In genomic region chr3:115146244-115146643, GRCm38 (mm10) we compare ENCODE assay signal across 25 mouse cellular contexts.
"Had no signal": no experiment of that assay in that cellular context is flagged by ENCODE, and none has a peak within 500 bp of the region (broad histone marks: within the 10 kb centered on the region; RNA-seq: fewer than 3 reads in every experiment).

No protein-coding gene starts in this region.

- DNase-seq: forebrain, postnatal 0 days; gastrocnemius, postnatal 14 days; gastrocnemius, postnatal 36 days; heart, adult 11 months; heart, adult 2 months; heart, postnatal 14 days; heart, postnatal 36 days; kidney, adult 11 months; kidney, adult 2 months; kidney, adult 9 months; kidney, postnatal 14 days; kidney, postnatal 36 days; layer of hippocampus, adult 9-11 months; layer of hippocampus, postnatal 36 days; left cerebral cortex, postnatal 4 days had no signal

- ATAC-seq: forebrain, postnatal 0 days; hindbrain, postnatal 0 days; intestine, embryonic 16.5 days had no signal

- H3K9me3 ChIP-seq: heart, embryonic 13.5 days; heart, embryonic 15.5 days; hindbrain, embryonic 15.5 days; kidney, embryonic 15.5 days; limb, embryonic 13.5 days; limb, embryonic 15.5 days had no signal

- H3K4me3 ChIP-seq: heart, adult 2 months; heart, embryonic 13.5 days; heart, embryonic 15.5 days; hindbrain, embryonic 15.5 days; kidney, embryonic 15.5 days; limb, embryonic 13.5 days; limb, embryonic 15.5 days had no signal

- H3K4me1 ChIP-seq: heart, embryonic 13.5 days; heart, embryonic 15.5 days; hindbrain, embryonic 15.5 days; kidney, embryonic 15.5 days; limb, embryonic 13.5 days; limb, embryonic 15.5 days had no signal

- H3K9ac ChIP-seq: forebrain, postnatal 0 days; heart, embryonic 13.5 days; heart, embryonic 15.5 days; hindbrain, embryonic 15.5 days; kidney, embryonic 15.5 days; limb, embryonic 13.5 days; limb, embryonic 15.5 days had no signal

- H3K4me2 ChIP-seq: heart, embryonic 11.5 days; heart, embryonic 13.5 days; heart, embryonic 15.5 days; hindbrain, embryonic 15.5 days; kidney, embryonic 15.5 days; limb, embryonic 13.5 days; limb, embryonic 15.5 days had no signal

- H3K27ac ChIP-seq: heart, adult 2 months; heart, embryonic 13.5 days; heart, embryonic 15.5 days; hindbrain, embryonic 15.5 days; hindbrain, postnatal 0 days; kidney, embryonic 15.5 days; kidney, postnatal 0 days; limb, embryonic 13.5 days; limb, embryonic 15.5 days had no signal

- H3K27me3 ChIP-seq: heart, embryonic 13.5 days; heart, embryonic 15.5 days; hindbrain, embryonic 15.5 days; kidney, embryonic 15.5 days; limb, embryonic 13.5 days; limb, embryonic 15.5 days had no signal

- H3K36me3 ChIP-seq: heart, embryonic 13.5 days; heart, embryonic 15.5 days; hindbrain, embryonic 15.5 days; kidney, embryonic 15.5 days; limb, embryonic 13.5 days; limb, embryonic 15.5 days had no signal
